Mouse (Mus musculus) kidney, adult 11 months (tissue): Measurements from ENCODE around the gene Rapgef3.

Source experiments
- DNase-seq: peaks from one replicate; pipeline ENCODE4 v3.0.0; 2022

Rapgef3 gene

DNA sequence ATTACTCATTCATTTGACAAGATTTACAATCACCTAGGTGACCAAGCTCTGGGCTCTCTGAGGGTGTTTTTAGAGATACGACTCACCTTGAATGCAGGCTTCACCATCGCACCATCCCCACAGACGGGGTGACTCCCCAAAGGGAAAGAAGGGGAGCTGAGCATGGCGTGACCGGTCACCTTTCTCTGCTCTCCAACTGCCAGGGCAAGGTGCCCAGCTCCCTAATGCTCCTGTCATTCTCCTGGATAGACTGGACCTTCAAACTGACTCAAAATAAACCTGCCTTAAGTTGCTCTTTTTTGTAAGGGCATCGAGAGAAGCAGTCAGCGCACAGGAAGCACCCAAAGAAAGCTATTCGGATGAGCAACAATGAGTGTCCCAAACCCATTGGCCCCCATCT lies 2.5 kb upstream of the Rapgef3 start:
- no peak for DNase-seq

DNA sequence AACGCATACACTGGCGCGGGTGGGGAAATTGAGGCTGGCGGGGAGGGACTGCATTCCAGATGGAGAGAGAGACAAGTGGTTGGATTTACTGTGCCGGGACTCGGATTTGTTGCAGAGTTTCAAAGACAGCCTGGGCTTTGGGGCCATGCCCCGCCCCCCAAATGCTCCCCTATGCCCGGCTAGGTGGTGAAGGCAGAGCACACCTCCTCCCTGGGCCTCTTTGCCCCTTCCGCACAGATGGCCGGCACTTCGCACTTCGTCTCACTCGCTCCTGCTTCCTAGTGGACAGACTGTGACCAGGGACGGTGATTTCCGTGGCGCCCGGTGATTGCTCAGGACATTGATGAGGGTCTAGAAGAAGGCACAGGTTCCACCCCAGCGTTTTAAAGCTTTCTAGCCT lies 420 bp upstream of the Rapgef3 start:
- DNase-seq = no peak

- DNase-seq = peak; percentile 82
These were observed 1.0 kb downstream of the Rapgef3 start for GRCm38 (mm10) chr15:97766594-97767279.

DNA sequence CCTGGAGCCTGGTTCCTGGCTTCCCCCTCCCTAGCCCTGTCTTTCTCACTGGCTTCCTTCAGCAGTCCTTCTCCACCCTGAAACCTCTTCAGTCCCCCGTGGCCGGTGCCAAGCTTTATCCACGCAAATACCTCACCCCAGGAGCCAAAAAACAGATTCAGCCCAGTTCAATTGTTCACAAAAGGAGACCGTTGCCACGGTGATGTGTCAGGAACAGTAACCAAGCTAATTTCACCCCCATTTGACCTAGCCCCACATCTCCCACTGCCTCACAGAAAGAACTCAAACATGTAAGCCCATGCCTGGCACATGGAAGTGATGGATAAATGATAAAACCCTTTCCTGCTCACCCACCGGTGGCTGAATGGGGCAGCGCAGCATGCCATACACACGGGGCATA lies 1.6 kb downstream of the Rapgef3 start:
- no peak for DNase-seq

DNA sequence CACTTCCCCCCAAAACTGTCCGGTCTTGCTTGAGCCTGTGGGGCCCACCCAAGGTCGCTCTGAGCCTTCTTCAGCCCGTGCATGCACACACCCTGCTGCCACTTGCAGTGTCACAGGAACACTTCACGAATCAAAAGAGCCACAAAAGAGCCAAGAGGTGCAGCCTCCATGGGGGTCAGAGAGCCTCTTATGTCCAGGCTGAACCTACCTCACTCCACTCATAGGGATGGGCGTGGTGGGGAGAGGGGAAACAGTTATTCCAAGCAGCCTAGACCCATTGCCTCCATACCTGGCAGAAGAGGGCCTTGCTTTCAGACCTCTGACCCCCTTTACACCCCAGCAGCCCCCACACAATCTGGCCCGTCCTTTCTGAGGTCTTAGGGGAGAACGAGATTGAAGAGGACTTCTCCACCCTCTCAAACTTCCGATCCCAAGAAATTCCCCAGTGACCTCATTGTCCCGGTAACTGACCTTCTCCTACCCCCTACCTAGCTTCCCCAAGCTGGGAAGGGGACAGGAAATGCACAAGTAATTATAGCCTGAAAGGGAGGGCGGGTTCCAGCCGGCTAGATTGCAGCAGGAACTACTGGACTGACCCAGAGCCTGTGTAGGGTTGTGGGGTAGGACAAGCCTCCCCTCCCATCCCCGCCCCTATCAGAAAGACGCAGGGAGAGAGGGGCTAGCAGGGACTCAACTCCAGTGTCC lies 2.5 kb downstream of the Rapgef3 start:
- DNase-seq = peak; percentile 65

DNA sequence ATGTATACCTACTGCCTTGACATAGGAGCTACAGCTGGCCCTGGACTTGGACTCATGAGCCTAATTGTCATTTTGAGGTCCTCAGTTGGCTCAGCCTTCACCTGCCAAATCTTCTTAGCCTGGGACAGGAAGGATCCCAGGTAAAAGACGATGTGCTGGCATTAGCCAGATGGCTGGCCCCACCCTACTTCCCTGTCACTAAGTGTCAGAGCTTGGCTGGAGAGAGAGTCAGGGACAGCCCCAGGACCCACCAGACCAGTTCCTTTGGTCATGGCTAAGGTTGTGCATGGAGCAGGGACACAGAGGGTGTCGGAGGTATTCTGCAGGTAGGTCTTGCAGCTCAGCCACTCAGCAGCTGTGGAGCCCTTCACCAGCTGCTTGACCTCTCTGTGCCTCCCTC lies 3.2 kb downstream of the Rapgef3 start:
- no peak for DNase-seq

DNA sequence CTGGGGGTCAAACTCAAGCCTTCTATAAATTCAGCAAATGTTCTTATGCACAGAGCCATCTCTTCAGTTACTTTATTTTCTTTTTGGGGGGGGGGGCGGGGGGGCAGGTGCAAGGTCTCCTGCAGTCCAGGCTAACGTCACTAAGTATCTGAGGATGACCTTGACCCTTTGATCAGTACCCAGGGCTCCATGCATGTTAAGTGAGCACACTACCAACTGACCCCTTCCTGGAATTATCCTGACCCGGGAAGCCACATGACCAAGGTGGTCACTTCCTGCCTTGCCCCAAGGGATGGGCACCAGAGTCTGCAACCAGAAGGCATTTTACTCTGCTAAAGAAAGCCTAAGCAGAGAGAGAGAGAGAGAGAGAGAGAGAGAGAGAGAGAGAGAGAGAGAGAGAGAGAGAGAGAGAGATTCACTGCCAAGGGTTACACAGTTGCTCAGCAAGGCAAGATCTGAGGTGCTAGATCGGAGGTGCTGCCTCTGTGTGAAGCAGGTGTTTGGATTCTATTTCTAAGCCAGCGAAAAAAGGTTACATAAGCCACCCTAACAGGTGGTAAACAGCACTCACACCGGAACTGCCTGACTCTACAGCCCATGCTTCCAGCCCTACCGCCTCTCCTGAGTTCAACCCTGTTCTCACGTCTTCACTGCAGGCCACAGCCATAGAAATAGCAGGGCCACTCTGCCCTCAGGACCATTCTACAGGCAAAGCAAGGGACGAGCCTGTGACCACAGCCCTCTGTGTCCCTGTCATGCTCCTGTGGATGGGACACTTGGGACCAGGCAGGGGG lies 4.3 kb downstream of the Rapgef3 start:
- peak; percentile 61 for DNase-seq

- peak; percentile 79 for DNase-seq
These were observed 5.0 kb downstream of the Rapgef3 start for GRCm38 (mm10) chr15:97762733-97763132.

- peak; percentile 59 for DNase-seq
These were observed 6.3 kb downstream of the Rapgef3 start for GRCm38 (mm10) chr15:97761438-97761837.

DNA sequence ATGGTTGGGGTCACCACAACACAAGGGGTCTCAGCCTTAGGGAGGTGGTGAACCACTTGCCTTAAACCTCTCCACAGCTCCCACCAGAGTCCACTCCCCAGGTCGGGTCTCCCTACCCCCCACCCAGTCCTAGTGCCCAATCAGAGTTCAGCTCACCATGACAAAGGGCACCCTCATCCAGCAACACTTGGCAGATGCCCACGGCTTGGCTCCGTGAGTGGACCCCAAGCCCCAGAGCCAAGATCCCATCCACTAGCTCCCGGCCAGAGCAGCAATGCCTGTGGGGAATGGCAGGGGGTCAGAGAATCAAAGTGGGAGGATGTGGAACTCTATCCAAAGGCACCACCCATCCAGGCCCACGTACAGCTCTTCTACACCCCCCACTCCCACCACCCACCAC lies 6.8 kb downstream of the Rapgef3 start:
- no peak for DNase-seq

DNA sequence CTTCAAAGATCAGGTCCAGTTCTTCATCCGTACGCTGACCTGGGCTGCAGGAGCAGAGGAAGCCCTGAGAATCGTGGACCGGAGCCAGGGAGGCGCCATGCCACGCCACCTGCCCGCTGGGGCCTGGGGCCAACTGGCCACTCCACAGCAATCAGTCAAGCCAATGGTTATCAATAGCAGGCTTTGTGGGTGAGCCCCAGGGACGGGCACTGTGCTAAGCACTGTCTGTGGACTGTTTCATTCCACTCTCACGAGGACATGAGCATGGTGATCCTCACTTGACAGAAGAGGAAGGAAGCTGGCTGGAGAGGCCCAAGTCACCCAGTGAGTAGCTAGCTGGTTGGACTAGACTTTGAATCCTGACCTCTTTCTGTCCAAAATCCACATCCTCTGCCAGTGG lies 7.8 kb downstream of the Rapgef3 start:
- DNase-seq = peak; percentile 62

GRCm38 (mm10) chr15:97755361-97755760 lies 12.4 kb downstream of the Rapgef3 start:
- DNase-seq = no peak

- peak; percentile 39 for DNase-seq
These were observed 13.3 kb downstream of the Rapgef3 start for GRCm38 (mm10) chr15:97754476-97754875.

- peak; percentile 50 for DNase-seq
These were observed 15.3 kb downstream of the Rapgef3 start for GRCm38 (mm10) chr15:97752491-97752890.

DNA sequence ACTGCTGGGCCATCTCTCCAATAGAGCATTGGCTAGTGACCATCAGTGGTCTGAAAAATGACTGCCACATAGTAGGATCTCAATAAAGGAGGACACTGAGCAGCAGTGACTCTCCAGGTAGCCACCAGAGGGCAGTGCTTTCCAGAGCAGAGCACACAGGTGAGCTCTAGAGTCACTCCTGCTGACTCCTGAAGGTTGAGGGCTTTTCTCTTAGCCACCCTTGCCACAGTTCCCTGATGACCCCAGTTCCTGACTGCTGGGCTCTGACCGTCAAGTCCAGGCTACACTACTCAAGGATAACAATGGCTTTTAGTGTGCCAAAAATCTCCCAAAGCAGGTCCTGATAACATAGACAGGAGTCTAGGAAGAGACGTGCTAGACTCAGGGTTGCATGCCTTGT lies 16.1 kb downstream of the Rapgef3 start:
- DNase-seq = peak; percentile 30

DNA sequence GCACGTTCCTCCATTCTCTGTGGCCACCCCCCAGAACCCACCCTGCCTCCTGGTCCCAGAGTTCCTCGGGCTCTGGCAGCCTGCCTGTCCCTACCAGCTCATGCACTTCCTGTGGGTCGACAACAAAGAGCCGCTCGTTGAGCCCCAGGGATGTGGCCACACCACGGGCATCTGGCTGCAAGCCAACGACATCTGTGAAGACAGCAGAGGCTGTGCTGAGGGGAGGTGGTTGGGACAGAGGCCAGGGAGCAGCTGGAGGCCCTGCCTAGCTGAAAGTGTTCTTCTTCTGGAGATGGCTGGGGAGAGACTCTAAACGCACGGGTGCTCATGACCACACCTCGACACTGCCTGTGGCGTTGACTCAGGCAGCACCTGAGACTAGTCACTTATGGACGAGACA lies 17.1 kb downstream of the Rapgef3 start:
- DNase-seq = peak; percentile 82

DNA sequence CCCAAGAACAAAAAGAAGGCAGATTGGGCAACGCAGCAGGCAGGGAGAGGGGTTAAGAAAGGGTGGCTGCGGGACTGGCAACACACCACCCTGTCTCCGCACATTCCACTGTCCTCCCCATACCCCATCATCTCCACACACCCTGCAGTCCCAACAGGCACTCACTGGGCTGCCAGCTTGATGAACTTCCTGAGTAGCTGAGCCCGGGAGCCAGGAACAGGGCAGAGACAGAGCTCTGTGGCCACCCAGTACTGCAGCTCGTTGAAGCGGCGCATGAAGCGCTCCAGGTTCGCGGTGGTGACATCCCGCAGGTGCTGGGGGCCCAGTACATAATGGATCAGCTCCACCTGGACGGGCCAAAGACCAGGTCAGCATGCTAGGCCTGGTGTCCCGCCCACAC lies 17.9 kb downstream of the Rapgef3 start:
- DNase-seq = no peak

DNA sequence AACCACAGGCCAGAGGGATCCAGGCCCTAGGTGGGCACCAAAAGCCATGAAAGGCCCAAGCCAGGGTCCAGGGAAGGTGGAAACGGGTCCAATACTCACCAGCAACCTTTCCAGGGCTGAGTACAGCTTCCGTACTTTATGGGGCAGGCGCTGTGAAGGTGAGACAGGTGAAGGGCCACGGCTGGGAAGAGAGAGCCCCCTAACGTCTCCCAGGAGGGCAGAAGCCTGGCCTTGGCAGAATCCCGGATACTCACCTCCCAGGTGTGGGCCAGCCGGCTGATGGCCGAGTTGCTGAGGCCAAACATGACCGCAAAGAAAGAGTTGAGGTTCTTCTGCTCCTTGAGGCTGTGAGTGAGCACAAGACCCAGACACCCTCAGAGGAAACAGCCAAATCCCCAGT lies 18.4 kb downstream of the Rapgef3 start:
- DNase-seq = no peak

DNA sequence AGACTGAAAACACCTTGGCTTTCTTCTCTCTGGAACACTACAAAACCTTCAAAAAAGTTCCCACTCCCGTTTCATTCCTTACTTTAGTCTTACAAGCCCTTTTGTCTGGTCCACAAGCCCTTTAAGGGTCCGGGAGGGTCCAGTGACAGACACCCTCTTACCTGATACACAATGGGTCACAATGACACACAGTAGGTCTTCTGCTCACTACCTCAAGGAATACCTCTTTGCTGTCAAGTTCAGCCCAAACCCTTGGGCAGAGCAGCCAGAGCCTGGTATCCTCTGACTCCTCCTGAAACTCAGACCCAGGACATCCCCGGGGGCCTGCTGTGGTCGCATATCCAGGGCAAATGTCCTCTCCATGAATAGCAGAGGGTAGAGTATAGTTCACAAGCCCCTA lies 18.8 kb downstream of the Rapgef3 start:
- no peak for DNase-seq

DNA sequence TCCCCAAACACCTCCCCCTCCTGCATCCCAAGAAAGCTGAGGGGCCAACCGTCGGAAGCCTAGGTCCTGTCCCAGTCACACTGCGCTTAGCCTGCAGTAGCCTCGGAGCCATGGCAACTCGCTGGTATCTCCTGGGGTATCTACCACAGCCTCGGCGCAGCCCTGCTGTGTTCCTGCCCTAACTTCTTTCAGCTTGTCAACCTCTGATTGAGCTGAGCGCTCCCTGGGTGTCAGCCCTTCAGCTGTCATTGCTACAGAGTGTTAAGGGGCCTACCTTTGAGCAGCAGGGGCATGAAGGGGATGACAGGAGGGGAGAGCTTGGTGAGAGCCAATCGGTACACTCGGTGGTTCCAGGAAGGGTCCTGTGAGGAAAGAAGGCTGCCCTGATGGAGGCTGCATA lies 19.5 kb downstream of the Rapgef3 start:
- DNase-seq = no peak

DNA sequence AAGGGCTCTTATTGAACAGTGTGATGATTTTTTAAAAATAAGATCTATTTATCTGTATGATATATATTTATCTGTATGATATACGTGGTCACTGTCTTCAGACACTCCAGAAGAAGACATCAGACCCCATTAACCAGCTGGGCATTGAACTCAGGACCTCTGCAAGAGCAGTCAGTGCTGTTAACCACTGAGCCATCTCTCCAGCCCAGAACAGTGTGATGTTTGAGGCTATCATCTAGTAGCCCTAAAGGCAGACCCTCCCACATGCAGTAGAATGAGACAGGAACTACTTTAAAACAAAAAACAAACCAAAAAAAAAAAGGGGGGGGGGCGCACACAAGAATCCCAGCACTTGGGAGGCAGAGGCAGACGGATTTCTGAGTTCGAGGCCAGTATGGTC lies 20.3 kb downstream of the Rapgef3 start:
- DNase-seq = no peak

DNA sequence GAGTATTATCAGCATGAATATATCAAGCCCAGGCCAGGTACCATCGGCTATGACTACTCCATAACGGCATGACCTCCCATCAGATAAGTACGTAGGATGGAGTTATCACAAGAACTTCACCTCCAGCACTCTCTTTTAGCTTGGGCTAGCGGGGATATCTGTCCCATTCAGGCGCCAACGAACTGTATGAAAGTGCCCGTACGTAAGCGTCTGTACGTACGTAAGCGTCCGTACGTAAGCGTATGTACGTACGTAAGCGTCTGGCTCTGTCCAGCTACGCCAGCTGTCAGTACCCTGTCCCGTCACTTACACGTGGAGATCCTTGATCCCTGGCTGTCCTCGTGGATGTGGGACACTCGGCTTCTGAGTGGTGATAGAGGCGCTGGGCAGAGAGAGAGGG lies 21.0 kb downstream of the Rapgef3 start:
- DNase-seq = no peak

- DNase-seq = no peak
These were observed 21.5 kb downstream of the Rapgef3 start for GRCm38 (mm10) chr15:97746278-97746677.

- peak; percentile 91 for DNase-seq
These were observed 22.4 kb downstream of the Rapgef3 start for GRCm38 (mm10) chr15:97745331-97745730.
